Mouse (Mus musculus): ENCODE results near the gene Sipa1l2.

DNA sequence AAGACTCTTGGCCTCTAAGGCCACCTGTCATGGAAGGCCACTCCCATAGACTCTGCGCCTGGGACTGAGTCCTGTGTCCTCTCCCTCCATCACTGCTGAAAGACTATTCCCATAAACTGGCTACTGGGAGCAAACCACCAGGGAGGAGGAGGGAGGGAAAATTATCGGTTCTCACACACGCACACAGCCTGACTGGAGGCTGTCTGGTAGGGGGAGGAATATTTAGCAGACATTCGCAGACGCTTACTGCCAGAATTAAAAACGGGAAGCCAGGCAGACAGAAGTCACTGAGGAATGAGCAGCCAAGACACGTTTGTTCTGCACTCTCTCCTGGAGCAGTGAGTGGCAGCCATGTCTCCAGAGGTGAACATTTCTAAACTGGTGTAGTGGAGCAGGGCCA is 35.9 kb downstream of the Sipa1l2 start:
- TF ChIP-seq EP300 (IDR thresholded peaks at IDR 0.05; ENCODE audit: low read depth) (no peak), CTCF (IDR thresholded peaks at IDR 0.05; ENCODE audit: low read depth) (no peak)
